Mouse (Mus musculus) heart, adult 2 months (tissue): ENCODE measurements around the gene Ttc41.

ENCODE experiments used
- CTCF ChIP-seq: fragments of 200-600 bp; IDR thresholded peaks from 2 replicates; pipeline ENCODE4 v1.8.1; 2022; ENCODE audit warnings: antibody characterized with exemption, mild to moderate bottlenecking, moderate library complexity
- POLR2A ChIP-seq: fragments of 200-500 bp; IDR thresholded peaks from 2 replicates; pipeline ENCODE4 v1.6.1; 2011; ENCODE audit warnings: mild to moderate bottlenecking, low read depth, low read length, control low read depth; ENCODE audit not compliant: insufficient read depth

- TF ChIP-seq CTCF (no peak), POLR2A (no peak)
These were observed 77.0 kb downstream of the Ttc41 start for GRCm38 (mm10) chr10:86782656-86783055.
